8 mouse cellular contexts compared by ENCODE assay signal in the genomic region with DNA sequence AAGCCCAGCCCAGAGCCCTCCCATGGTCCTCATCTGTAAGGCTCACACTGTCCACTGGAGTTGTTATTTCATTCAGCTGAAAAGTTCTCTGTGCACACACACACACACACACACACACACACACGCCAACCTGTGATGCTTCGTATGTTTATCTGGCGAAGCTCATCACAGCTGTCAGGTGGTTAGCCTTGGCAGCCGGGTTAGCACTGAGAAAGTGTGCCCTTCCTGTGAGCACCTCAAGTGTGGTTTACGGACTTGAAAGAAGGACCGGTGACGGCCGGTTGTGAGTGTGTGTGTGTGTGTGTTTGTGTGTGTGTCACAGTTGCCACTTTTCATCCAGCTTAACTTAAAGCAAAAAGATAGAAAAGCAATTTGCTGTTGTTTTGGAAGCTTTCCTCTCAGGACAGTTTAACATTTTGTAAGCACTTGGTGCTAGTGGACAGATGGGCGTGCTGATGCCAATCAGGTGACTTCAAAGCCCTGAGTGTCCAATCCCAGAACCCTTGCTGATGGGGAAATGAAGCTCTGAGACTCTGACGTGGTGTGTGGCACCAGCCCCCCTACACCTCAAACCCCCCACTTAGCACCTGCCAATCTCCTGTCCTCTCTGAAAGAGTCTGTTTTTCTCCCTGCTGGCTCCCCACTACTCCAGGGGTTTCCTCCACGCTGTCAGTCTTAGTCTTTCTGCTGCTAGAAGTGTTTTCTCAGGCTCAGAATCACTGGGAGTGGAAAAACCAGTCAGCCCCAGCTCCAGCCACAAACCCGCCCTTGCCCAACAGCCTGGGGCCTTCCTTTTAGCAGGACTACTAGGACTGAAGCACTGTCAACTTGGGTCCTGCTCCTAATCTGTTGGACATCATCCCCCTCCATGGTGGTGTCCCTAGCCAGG.
DNase-seq lines count a peak whose midpoint lies in the region; ATAC-seq lines count a peak whose summit lies in the region.

No protein-coding gene starts in this region.

- intact Hi-C loops in heart, postnatal 14 days (cut with DNase I): no loop called here
- intact Hi-C loops in left cerebral cortex, postnatal 10 days (cut with DNase I): no loop called here

- H3K27ac ChIP-seq in heart, embryonic 13.5 days (replicated peaks): peak overlapping the region; percentile 84
- no peak overlapping the region for H3K27ac ChIP-seq in midbrain, embryonic 11.5 days (ENCODE audit: low read depth, low read length)
- H3K27ac ChIP-seq in midbrain, embryonic 14.5 days (replicated peaks; ENCODE audit: low read depth, low read length): no peak overlapping the region

- no peak for ATAC-seq in heart, embryonic 13.5 days (ENCODE audit: extremely low read depth, insufficient number of reproducible peaks, low FRiP score, low TSS enrichment)
- ATAC-seq in midbrain, embryonic 11.5 days (ENCODE audit: low FRiP score): no peak
- no peak for ATAC-seq in midbrain, embryonic 14.5 days (ENCODE audit: low FRiP score, low TSS enrichment)

- no peak overlapping the region; the same call in 1 of the 2 replicates for H3K9ac ChIP-seq in heart, embryonic 13.5 days
- H3K9ac ChIP-seq in midbrain, embryonic 11.5 days (ENCODE audit: low read length): no peak overlapping the region
- H3K9ac ChIP-seq in midbrain, embryonic 14.5 days (replicated peaks; ENCODE audit: low read length): no peak overlapping the region

- H3K36me3 ChIP-seq in heart, embryonic 13.5 days: no peaks in the 10 kb centered on the region
- no peaks in the 10 kb centered on the region for H3K36me3 ChIP-seq in midbrain, embryonic 11.5 days (ENCODE audit: control insufficient read depth, insufficient read depth, low read length)
- H3K36me3 ChIP-seq in midbrain, embryonic 14.5 days (ENCODE audit: control insufficient read depth, insufficient read depth, low read length): no peaks in the 10 kb centered on the region

- no peaks in the 10 kb centered on the region for H3K9me3 ChIP-seq in heart, embryonic 13.5 days
- H3K9me3 ChIP-seq in midbrain, embryonic 11.5 days (ENCODE audit: control insufficient read depth, low read length): no peaks in the 10 kb centered on the region
- no peaks in the 10 kb centered on the region for H3K9me3 ChIP-seq in midbrain, embryonic 14.5 days (ENCODE audit: control insufficient read depth, low read length)

- H3K4me3 ChIP-seq in heart, embryonic 13.5 days: no peak overlapping the region
- H3K4me3 ChIP-seq in midbrain, embryonic 11.5 days (ENCODE audit: low read depth, low read length): no peak overlapping the region
- no peak overlapping the region for H3K4me3 ChIP-seq in midbrain, embryonic 14.5 days (replicated peaks; ENCODE audit: low read depth, low read length)

- DNase-seq in heart, postnatal 14 days: no peak
- peak; percentile 44 for DNase-seq in midbrain, embryonic 11.5 days (ENCODE audit: low spot score, missing footprints)
- DNase-seq in midbrain, embryonic 14.5 days: no peak
- DNase-seq in fibroblast of lung, adult 2 months (ENCODE audit: low read depth): peak; percentile 40
- peak; percentile 80 for DNase-seq in thymus, postnatal 25 days
- DNase-seq in left cerebral cortex, postnatal 10 days (ENCODE audit: extremely low spot score in 1 of 2, low spot score in 2 of 2): no peak
- DNase-seq in cerebellum, postnatal 4 days (ENCODE audit: low spot score in 2 of 2): no peak

- H3K4me2 ChIP-seq in heart, embryonic 13.5 days: no peak overlapping the region
- no peak overlapping the region for H3K4me2 ChIP-seq in midbrain, embryonic 11.5 days
- H3K4me2 ChIP-seq in midbrain, embryonic 14.5 days (ENCODE audit: low read length): no peak overlapping the region

- 68% methylated on average over 12 of the region's 12 CpGs for WGBS in heart, embryonic 13.5 days
- whole genome bisulfite sequencing in midbrain, embryonic 11.5 days: 77% methylated on average over 12 of the region's 12 CpGs
- WGBS in midbrain, embryonic 14.5 days: 75% methylated on average over 12 of the region's 12 CpGs

- peaks cover 75% of the 10 kb centered on the region for H3K4me1 ChIP-seq in heart, embryonic 13.5 days
- no peaks in the 10 kb centered on the region for H3K4me1 ChIP-seq in midbrain, embryonic 11.5 days (ENCODE audit: control insufficient read depth, insufficient read depth, low read length)
- H3K4me1 ChIP-seq in midbrain, embryonic 14.5 days (ENCODE audit: control insufficient read depth, insufficient read depth, low read length): 0 out of 2 replicates have a peak, but pooled peaks cover 4% of the 10 kb centered on the region

- H3K27me3 ChIP-seq in heart, embryonic 13.5 days (replicated peaks): no peaks in the 10 kb centered on the region
- H3K27me3 ChIP-seq in midbrain, embryonic 11.5 days (ENCODE audit: control insufficient read depth, insufficient read depth, low read length): no peaks in the 10 kb centered on the region
- no peaks in the 10 kb centered on the region for H3K27me3 ChIP-seq in midbrain, embryonic 14.5 days (ENCODE audit: control insufficient read depth, insufficient read depth, low read length)

Comparison
In these comparisons a context has a peak if more than half of its experiments do, and no peak if none do; other contexts are left out.
1. DNase-seq: peak in midbrain, embryonic 11.5 days (single experiment), fibroblast of lung, adult 2 months (single experiment) and thymus, postnatal 25 days (single experiment); none in heart, postnatal 14 days (0 of 2), midbrain, embryonic 14.5 days (single experiment), left cerebral cortex, postnatal 10 days (0 of 2) and cerebellum, postnatal 4 days (0 of 2).